Mouse (Mus musculus): Measurements from ENCODE around the gene Cd200r4.

The Cd200r4 gene

GRCm38 (mm10) chr16:44877595-44877994, 66.1 kb downstream of the Cd200r4 start:
- no peak for DNase-seq
